Mouse (Mus musculus): ENCODE data around the gene Pemt.
A peak's percentile ranks its signal among the peaks of the same experiment; 100 is the strongest.

Pemt gene

GRCm38 (mm10) chr11:60048841-60049240 is 2.6 kb upstream of the Pemt start:
- no peak for DNase-seq

- no peak for DNase-seq
Observed at GRCm38 (mm10) chr11:60045676-60046057, 622 bp downstream of the Pemt start.

- no peak for DNase-seq
Observed at GRCm38 (mm10) chr11:60044777-60045176, 1.5 kb downstream of the Pemt start.

- DNase-seq, result no peak
Observed at GRCm38 (mm10) chr11:60042277-60042676, 4.0 kb downstream of the Pemt start.

- no peak for DNase-seq
Observed at GRCm38 (mm10) chr11:60036537-60037220, 9.6 kb downstream of the Pemt start.

GRCm38 (mm10) chr11:60034911-60035400 is 11.3 kb downstream of the Pemt start:
- no peak for DNase-seq

- no peak for DNase-seq
Observed at GRCm38 (mm10) chr11:60034293-60034692, 12.0 kb downstream of the Pemt start.

GRCm38 (mm10) chr11:60032586-60033430 is 13.5 kb downstream of the Pemt start:
- DNase-seq, result no peak

- DNase-seq, result no peak
Observed at GRCm38 (mm10) chr11:60030747-60031331, 15.4 kb downstream of the Pemt start.

- no peak for DNase-seq
Observed at GRCm38 (mm10) chr11:60029976-60030375, 16.3 kb downstream of the Pemt start.

GRCm38 (mm10) chr11:60027913-60028875 is 18.1 kb downstream of the Pemt start:
- peak; percentile 23 for DNase-seq

- DNase-seq, result peak; percentile 87
Observed at GRCm38 (mm10) chr11:60027272-60027671, 19.0 kb downstream of the Pemt start.

- no peak for DNase-seq
Observed at GRCm38 (mm10) chr11:60026166-60026565, 20.1 kb downstream of the Pemt start.

- no peak for DNase-seq
Observed at GRCm38 (mm10) chr11:60021201-60021600, 25.1 kb downstream of the Pemt start.

GRCm38 (mm10) chr11:60016726-60017125 is 29.6 kb downstream of the Pemt start:
- DNase-seq, result no peak

GRCm38 (mm10) chr11:60011516-60011915 is 34.8 kb downstream of the Pemt start:
- no peak for DNase-seq

- no peak for DNase-seq
Observed at GRCm38 (mm10) chr11:60009451-60009850, 36.8 kb downstream of the Pemt start.

- no peak for DNase-seq
Observed at GRCm38 (mm10) chr11:60005866-60006265, 40.4 kb downstream of the Pemt start.

- DNase-seq, result no peak
Observed at GRCm38 (mm10) chr11:60004716-60005115, 41.6 kb downstream of the Pemt start.

GRCm38 (mm10) chr11:60003811-60004210 is 42.5 kb downstream of the Pemt start:
- no peak for DNase-seq

GRCm38 (mm10) chr11:60001231-60001980 is 44.9 kb downstream of the Pemt start:
- DNase-seq, result no peak

- DNase-seq, result no peak
Observed at GRCm38 (mm10) chr11:59994318-59994717, 52.0 kb downstream of the Pemt start.
